Mouse (Mus musculus) midbrain, embryonic 12.5 days (tissue): Measurements from ENCODE around the gene Yod1. TPM values are rescaled to one million over a fixed set of nuclear protein-coding genes. Genes with fewer than 3 reads are reported as not detected.
A peak's percentile ranks its signal among the peaks of the same experiment; 100 is the strongest.

Source experiments
- ATAC-seq: fragments of 200-750 bp; cut with Nextera tagmentation; 2 replicates; pipeline ENCODE4 v1.8.0; 2017; ENCODE audit warnings: low read depth, moderate TSS enrichment, moderate library complexity; ENCODE audit not compliant: low FRiP score
- H3K27ac ChIP-seq: fragments of 300-500 bp; sonication (generic); replicated peaks from 2 replicates; pipeline ENCODE4 v1.5.1; 2016; ENCODE audit warnings: mild to moderate bottlenecking
- H3K27me3 ChIP-seq: fragments of 300-500 bp; sonication (generic); 2 replicates; pipeline ENCODE4 v1.6.1; 2016; ENCODE audit warnings: mild to moderate bottlenecking
- H3K36me3 ChIP-seq: fragments of 300-500 bp; sonication (generic); 2 replicates; pipeline ENCODE4 v1.6.1; 2016
- H3K4me1 ChIP-seq: fragments of 300-500 bp; sonication (generic); 2 replicates; pipeline ENCODE4 v1.6.1; 2016
- H3K4me2 ChIP-seq: fragments of 300-500 bp; sonication (generic); replicated peaks from 2 replicates; pipeline ENCODE4 v1.6.1; 2016; ENCODE audit warnings: mild to moderate bottlenecking, moderate library complexity
- H3K4me3 ChIP-seq: fragments of 300-500 bp; sonication (generic); 2 replicates; pipeline ENCODE4 v1.5.1; 2016; ENCODE audit warnings: mild to moderate bottlenecking
- H3K9ac ChIP-seq: fragments of 300-500 bp; sonication (generic); replicated peaks from 2 replicates; pipeline ENCODE4 v1.6.1; 2016; ENCODE audit warnings: mild to moderate bottlenecking, moderate library complexity
- H3K9me3 ChIP-seq: fragments of 300-500 bp; sonication (generic); 2 replicates; pipeline ENCODE4 v1.6.1; 2016; ENCODE audit warnings: mild to moderate bottlenecking
- WGBS: fragments of 180-500 bp; shearing (Covaris S2); methylation state at CpG from one replicate; pipeline ENCODE4 v1.1.7; 2016; 5-methylcytosine and 5-hydroxymethylcytosine counted together
- polyA plus RNA-seq: library from polyadenylated mRNA; unstranded; fragments of >200 nt; fragmentation: Nextera tagmentation; extraction: Ambion mirVana; gene quantifications from 2 replicates; pipeline ENCODE4 v1.2.1, GENCODE M21; 2016

Yod1 gene
- 22.2 and 22.4 TPM in 2 replicates for polyA plus RNA-seq

DNA sequence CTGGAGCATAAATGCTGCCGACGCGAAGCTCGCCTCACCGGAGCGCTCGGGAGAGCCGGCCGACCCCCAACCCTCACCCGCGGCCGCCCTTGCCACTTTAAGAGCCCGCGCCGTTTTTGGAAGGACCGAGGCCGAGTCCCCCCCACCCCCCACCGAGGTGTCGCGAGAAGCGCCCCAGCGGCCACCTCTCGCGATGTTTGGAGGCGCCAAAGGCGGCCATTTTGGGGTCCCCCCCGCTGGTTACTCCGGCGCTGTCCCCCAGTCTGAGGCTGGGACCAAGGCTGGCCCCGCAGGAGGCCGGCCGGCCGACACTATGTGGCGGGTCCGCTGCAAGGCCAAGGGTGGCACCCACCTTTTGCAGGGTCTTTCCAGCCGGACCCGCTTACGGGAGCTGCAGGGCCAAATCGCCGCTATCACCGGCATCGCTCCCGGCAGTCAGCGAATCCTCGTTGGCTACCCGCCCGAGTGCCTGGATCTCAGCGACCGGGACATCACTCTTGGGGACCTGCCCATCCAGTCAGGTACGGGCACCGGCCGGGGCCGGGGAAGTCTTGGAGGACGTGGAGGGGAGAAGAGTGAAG, at the start of gene Yod1:
Gene Yod1, plus strand, starts transcription at position 37 of the 581 bp plus-strand sequence.
- Histone ChIP-seq H3K4me3 (peak within 1 kb of the TSS; percentile 87), H3K27ac (peak within 1 kb of the TSS; percentile 84), H3K27me3 (no peaks in the 10 kb centered on the region), H3K4me2 (peak within 1 kb of the TSS; percentile 91), H3K4me1 (peaks cover 21% of the 10 kb centered on the region), H3K9ac (peak within 1 kb of the TSS; percentile 92), H3K9me3 (no peaks in the 10 kb centered on the region), H3K36me3 (0 out of 2 replicates have a peak, but pooled peaks cover 3% of the 10 kb centered on the region)
- ATAC-seq, result peak; percentile 73
- under 1% methylated on average over 51 of the region's 54 CpGs for WGBS

DNA sequence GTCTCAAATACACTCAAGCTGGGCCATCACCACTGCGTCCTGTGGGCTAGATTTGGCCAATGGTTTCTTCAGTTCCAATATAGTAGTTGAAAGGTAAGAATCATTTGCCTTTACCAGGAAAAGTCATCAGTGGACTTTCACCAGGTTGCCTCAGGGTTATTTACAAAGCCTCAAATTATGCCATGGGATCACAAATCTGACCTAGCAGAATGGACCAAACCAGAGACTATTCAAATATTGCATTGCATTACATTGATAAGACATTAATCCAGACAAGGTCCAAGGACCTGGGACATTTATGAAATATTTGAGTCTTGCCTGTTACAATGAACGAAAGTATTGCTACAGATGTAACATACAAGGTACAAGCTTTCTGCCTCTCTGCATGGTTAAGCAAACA, 38.6 kb upstream of the Yod1 start:
- no peak overlapping the region for H3K4me2 ChIP-seq
- H3K9me3 ChIP-seq, result no peaks in the 10 kb centered on the region

DNA sequence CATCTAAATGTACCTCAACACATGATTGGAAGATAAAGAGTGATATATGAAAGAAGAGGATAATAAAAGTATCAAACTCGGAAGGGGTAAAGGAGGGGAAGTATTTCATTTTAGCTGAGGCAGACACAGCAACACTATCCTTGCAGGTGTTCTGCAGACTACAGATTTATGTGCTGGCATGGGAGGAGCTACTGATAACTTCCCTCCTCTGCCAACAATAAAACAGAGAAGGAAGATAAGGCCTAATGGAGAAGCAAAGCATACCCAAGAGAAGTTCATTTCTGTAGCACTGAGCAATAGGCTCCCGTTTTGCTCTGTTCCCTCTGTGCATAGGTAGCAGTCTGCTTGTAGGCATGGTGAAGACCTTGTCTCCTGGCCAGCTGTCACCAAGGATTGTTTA, 36.1 kb upstream of the Yod1 start:
- H3K27ac ChIP-seq, result no peak overlapping the region
- H3K36me3 ChIP-seq, result no peaks in the 10 kb centered on the region
- H3K4me2 ChIP-seq, result no peak overlapping the region
- no peaks in the 10 kb centered on the region for H3K4me1 ChIP-seq
- no peak for ATAC-seq
- WGBS, result 80% methylated on average over 2 of the region's 2 CpGs
- H3K4me3 ChIP-seq, result no peak overlapping the region
- no peaks in the 10 kb centered on the region for H3K9me3 ChIP-seq
- no peak overlapping the region for H3K9ac ChIP-seq
- H3K27me3 ChIP-seq, result no peaks in the 10 kb centered on the region

More for the DNA sequence above, 38.6 kb upstream of the Yod1 start:
- WGBS, result 71% methylated on average over 2 of the region's 2 CpGs
- Histone ChIP-seq H3K4me1 (no peaks in the 10 kb centered on the region), H3K9ac (no peak overlapping the region), H3K36me3 (no peaks in the 10 kb centered on the region), H3K4me3 (no peak overlapping the region), H3K27ac (no peak overlapping the region), H3K27me3 (no peaks in the 10 kb centered on the region)
- no peak for ATAC-seq

DNA sequence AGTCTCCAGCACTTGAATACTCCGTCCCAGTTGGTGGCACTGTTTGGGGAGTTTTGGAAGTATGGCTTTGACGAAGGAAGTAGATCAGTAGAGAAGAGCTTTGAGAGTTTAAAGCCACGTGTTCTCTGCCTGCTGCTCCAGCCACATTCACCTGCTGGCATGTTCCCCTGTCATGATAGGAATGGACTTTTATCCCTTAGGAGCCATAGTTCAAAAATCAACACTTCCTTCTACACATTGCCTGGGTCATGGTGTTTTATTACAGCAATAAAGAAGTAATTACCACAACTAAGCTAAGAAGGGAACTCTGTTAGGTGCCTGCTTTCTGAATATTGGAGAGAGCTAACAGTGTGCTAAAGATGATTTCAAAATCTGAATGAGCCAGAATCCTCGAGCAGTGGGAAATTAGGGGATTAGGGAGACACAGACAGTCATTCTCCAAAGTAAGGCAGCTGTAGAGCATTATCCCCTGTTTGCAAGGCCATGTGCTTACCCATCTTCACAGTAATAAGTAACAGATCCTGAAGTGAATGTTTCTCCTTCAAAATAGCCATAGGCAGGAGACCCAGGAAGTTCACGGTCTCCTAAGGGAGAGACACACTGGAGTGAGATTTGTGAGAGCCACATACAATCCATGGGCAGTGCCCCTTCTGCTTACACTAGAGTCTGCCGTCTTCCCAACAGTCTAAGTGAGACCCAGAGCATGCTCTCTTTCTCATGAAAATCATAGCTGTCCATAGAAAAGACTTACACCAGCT, 35.3 kb upstream of the Yod1 start:
- H3K27ac ChIP-seq, result no peak overlapping the region
- H3K9ac ChIP-seq, result no peak overlapping the region
- no peak for ATAC-seq
- no peaks in the 10 kb centered on the region for H3K27me3 ChIP-seq
- H3K36me3 ChIP-seq, result no peaks in the 10 kb centered on the region
- H3K4me2 ChIP-seq, result no peak overlapping the region
- 79% methylated on average over 6 of the region's 6 CpGs for WGBS
- H3K9me3 ChIP-seq, result no peaks in the 10 kb centered on the region
- H3K4me3 ChIP-seq, result no peak overlapping the region
- H3K4me1 ChIP-seq, result no peaks in the 10 kb centered on the region

DNA sequence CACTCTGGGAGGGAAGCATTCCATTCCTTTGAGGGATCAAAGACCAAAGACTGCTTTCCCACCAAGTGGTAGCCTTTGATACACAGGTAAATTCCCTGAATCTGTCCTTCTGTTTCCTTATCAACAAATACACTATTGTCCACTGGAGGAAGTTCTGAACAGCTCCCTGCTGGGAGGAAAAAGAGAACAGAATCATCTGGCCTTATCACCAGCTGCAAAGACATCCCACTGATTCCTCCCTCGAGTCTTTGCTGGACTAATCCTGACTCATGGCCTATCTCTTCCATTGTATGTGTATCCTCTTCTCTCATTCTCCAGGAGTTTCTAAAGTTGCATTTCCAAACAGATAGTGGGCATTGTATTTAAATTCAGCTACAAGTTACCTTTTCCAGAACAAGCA, 33.2 kb upstream of the Yod1 start:
- Histone ChIP-seq H3K9ac (no peak overlapping the region), H3K36me3 (peaks cover 6% of the 10 kb centered on the region; the same call in 1 of the 2 replicates), H3K27me3 (no peaks in the 10 kb centered on the region), H3K9me3 (0 out of 2 replicates have a peak, but pooled peaks cover 2% of the 10 kb centered on the region), H3K4me1 (no peaks in the 10 kb centered on the region), H3K4me2 (no peak overlapping the region), H3K27ac (no peak overlapping the region), H3K4me3 (no peak overlapping the region)
- 36% methylated on average over 1 of the region's 1 CpGs for WGBS
- no peak for ATAC-seq

DNA sequence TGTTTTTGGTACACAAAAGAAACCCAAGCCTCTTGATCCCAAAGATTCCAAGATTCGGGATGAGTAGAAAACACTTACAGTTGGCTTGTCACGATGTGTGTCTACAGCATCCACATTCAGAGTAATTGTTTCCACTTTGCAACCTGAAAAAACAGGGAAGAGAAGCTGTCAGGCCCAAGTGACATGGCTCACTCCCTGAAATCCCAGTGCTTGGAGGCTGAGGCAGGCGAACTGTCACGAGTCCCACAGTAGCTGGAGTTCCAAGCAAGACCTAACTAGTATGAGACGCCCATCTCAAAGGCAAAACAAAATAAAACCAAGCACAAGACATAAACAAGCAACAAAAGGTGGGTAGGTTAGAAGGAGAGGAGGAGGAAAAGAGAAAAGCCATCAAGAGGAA, 18.5 kb upstream of the Yod1 start:
- Histone ChIP-seq H3K4me2 (no peak overlapping the region), H3K36me3 (peaks cover 55% of the 10 kb centered on the region), H3K27ac (no peak overlapping the region), H3K27me3 (no peaks in the 10 kb centered on the region), H3K4me3 (no peak overlapping the region), H3K4me1 (no peaks in the 10 kb centered on the region), H3K9me3 (no peaks in the 10 kb centered on the region), H3K9ac (no peak overlapping the region)
- ATAC-seq, result no peak
- 92% methylated on average over 5 of the region's 5 CpGs for WGBS

DNA sequence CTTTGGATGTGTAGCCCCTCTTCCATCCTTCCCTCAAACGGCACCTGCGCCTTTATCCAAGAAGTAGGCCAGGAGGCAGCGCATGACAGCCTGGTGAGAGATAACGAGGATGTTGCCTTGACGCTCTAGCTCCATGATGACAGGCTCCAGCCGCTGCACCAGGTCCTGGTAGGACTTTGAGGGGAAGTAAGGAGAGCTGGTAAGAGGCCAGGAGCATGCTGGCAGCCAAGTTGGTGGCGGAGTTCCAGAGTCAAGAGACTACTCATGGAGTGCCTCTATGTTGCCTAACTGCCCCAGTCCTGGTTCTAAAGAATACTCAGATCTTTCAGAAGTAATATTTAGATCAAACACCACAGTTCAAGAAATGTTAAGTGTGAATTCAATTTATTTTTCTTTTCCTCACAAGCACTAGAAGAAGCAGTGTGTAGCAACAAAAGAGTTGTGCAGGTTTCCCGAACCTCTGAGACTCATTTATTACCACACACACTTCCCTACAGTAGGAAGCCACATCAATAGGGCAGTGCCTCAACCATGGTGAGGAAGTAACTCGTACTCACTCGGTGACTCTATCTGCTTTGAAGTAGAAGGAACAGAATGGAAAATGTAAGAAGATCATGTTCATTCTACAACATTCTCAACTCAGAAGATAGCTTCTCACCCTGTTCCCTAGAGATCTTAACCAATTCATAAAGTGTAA, 17.0 kb upstream of the Yod1 start:
- no peak for ATAC-seq
- no peak overlapping the region for H3K4me2 ChIP-seq
- peaks cover 55% of the 10 kb centered on the region for H3K36me3 ChIP-seq
- H3K27ac ChIP-seq, result no peak overlapping the region
- no peaks in the 10 kb centered on the region for H3K27me3 ChIP-seq
- no peak overlapping the region for H3K4me3 ChIP-seq
- H3K9me3 ChIP-seq, result no peaks in the 10 kb centered on the region
- WGBS, result 92% methylated on average over 10 of the region's 10 CpGs
- H3K9ac ChIP-seq, result no peak overlapping the region
- no peaks in the 10 kb centered on the region for H3K4me1 ChIP-seq

DNA sequence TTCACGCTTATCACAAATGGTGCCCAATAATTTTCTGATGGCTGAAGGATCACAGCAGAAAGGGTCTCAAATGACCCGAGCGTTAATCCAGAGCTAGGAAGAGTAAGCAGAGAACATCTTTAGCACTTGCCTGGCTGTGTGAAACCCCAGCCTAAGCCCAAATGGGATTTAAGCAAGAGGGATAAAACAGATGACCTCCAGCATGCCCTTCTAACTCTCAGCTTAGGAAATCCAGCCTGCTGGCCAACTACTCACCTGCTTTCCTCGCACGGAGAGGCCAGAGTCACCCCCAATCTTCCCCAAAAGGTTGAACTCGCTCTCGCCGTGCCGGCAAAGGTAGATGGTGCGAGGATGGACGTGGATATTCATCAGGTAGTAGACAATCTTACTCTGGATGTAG, 15.2 kb upstream of the Yod1 start:
- H3K4me3 ChIP-seq, result no peak overlapping the region

DNA sequence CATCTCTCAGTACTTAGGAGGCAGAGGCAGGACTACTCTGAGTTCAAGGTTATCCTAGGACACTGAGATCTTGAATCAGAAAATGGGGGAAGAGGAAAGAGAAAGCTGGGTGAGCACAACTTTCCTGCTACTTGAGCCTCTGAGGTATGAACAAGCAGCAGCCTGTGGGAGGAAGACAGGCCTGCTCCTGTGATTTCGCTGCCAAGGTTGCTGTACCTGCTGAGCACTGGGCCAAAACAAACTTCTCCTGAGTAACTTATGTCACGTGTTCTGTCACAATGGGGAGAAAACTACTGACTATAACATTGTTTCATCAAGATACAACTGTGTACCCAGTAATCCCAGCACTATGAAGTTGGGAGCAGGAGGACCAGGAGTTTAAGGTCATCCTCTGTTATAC, 13.5 kb upstream of the Yod1 start:
- no peaks in the 10 kb centered on the region for H3K27me3 ChIP-seq
- ATAC-seq, result no peak
- no peak overlapping the region for H3K27ac ChIP-seq
- no peak overlapping the region for H3K4me2 ChIP-seq
- no peaks in the 10 kb centered on the region for H3K4me1 ChIP-seq
- H3K36me3 ChIP-seq, result peaks cover 46% of the 10 kb centered on the region
- no peaks in the 10 kb centered on the region for H3K9me3 ChIP-seq
- H3K4me3 ChIP-seq, result no peak overlapping the region
- WGBS, result 82% methylated on average over 2 of the region's 2 CpGs
- H3K9ac ChIP-seq, result no peak overlapping the region

More for the DNA sequence above, 15.2 kb upstream of the Yod1 start:
- Histone ChIP-seq H3K4me1 (no peaks in the 10 kb centered on the region), H3K4me2 (no peak overlapping the region), H3K36me3 (peaks cover 61% of the 10 kb centered on the region), H3K27me3 (no peaks in the 10 kb centered on the region), H3K27ac (no peak overlapping the region), H3K9ac (no peak overlapping the region), H3K9me3 (no peaks in the 10 kb centered on the region)
- no peak for ATAC-seq
- 95% methylated on average over 11 of the region's 11 CpGs for WGBS

DNA sequence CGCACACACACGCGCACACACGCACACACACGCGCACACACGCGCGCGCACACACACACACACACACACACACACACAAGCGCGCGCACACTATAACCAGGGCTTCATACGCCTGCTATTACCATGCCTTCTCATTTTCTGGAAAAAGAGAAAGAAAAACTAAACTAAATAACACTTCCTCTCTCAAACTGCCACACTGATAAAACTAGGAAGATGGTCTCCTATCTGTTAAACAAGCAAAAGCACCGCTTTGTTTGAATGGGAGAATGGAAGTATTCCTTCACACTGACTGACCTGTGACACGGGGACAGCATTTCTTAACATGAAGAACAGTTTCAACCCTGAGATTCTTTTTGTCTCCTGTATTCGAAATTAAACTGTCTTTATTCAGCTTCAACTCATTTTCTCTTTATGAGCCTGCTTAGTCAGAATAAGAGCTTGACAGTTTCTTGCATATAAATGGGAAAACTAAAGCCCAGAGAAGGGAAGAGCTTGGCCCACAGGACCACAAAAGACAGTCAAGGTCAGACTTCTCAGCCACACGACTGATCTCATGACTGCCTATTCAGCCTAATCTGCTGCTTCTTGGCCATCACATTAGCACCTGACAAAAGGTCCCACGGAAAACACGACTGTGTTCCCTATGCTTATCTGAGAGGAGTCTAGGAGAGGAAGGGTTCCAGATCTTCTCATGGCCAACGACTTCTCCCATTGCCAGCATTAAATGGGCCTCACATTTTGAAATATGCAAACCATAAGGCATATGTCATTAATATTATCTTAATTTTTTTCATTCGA, 6.6 kb upstream of the Yod1 start:
- peaks cover 8% of the 10 kb centered on the region for H3K36me3 ChIP-seq
- 91% methylated on average over 22 of the region's 22 CpGs for WGBS
- H3K9ac ChIP-seq, result no peak overlapping the region
- no peak overlapping the region for H3K4me2 ChIP-seq
- H3K9me3 ChIP-seq, result no peaks in the 10 kb centered on the region
- no peak overlapping the region for H3K27ac ChIP-seq
- peaks cover 8% of the 10 kb centered on the region; the same call in 1 of the 2 replicates for H3K4me1 ChIP-seq
- no peak for ATAC-seq
- H3K27me3 ChIP-seq, result no peaks in the 10 kb centered on the region
- no peak overlapping the region for H3K4me3 ChIP-seq

DNA sequence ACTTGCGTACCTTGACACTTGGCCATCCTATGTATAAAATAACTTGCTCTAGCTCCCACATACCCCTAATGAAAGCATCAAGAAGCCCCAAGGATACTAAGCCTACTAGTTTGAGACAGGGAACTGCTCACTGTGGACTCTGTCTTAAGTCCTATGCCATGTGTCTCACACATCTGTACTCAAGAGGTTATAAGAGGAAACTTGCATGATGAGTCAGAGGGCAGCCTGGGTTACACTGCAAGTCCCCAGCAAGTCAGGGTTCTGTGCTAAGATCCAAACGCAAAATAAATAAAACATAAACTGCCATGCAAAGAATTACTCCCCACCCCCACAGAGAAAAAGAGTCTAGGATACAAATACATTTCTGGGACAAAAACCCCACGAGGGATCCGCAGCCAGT, 3.1 kb upstream of the Yod1 start:
- peaks cover 3% of the 10 kb centered on the region; the same call in 1 of the 2 replicates for H3K36me3 ChIP-seq
- H3K9ac ChIP-seq, result no peak overlapping the region
- no peak overlapping the region for H3K4me2 ChIP-seq
- no peak overlapping the region for H3K27ac ChIP-seq
- ATAC-seq, result no peak
- H3K9me3 ChIP-seq, result no peaks in the 10 kb centered on the region
- no peak overlapping the region for H3K4me3 ChIP-seq
- 80% methylated on average over 4 of the region's 4 CpGs for WGBS
- H3K27me3 ChIP-seq, result no peaks in the 10 kb centered on the region
- H3K4me1 ChIP-seq, result peaks cover 17% of the 10 kb centered on the region
